Mouse (Mus musculus): ENCODE measurements around the gene Car4. TPM values are rescaled to one million over a fixed set of nuclear protein-coding genes. Genes with fewer than 3 reads are reported as not detected.

Gene Car4
- 5.5 and 7.1 TPM in 2 replicates for polyA plus RNA-seq (2015; fragmentation: Nextera tagmentation; extraction: Ambion mirVana)

DNA sequence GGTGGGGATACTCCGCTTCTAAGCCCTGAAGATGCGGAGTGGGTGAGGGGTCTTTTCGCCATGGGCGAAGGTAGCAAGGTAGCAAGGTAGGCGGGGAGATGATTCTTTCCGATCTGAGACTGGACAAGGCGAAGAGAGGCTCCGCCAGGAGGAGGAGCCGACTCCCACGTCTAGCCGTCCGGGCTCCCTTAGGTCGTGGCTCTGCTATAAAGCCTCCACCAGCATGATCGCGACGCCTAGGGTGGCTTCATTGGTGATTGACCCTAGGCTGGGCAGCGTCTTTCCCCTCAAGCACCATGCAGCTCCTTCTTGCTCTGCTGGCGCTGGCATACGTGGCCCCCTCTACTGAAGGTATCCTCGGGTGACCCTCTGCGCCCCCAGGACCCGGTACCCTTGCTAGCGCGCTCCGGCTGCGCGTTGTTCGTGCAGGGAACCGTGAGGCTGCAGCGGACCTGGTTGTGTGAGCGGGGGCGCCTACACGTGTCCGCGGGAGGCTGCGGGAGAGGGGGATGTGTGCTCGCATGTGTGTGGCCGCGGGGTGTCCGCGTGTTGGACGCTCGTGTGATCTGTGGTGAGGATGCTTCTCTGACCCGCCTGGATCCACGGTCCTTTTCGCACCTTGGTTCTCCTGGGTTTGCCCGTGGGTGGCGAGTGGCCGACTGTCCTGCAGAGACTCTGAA lies at the start of gene Car4:
Gene Car4, plus strand, starts transcription at position 196 of the 680 bp plus-strand sequence.
- H3K9ac ChIP-seq (ENCODE audit: low read depth, low read length) = peak within 1 kb of the TSS; percentile 23; the same call in 1 of the 2 replicates
- no peaks in the 10 kb centered on the region for H3K9me3 ChIP-seq (ENCODE audit: control insufficient read depth, low read length)
- no peak within 1 kb of the TSS for H3K27ac ChIP-seq (ENCODE audit: low read depth, low read length)
- peak within 1 kb of the TSS; percentile 41 for H3K4me3 ChIP-seq (ENCODE audit: low read length)
- under 1% methylated on average over 49 of the region's 49 CpGs for WGBS
- no peaks in the 10 kb centered on the region for H3K36me3 ChIP-seq (ENCODE audit: control insufficient read depth, insufficient read depth, low read length)
- peak within 1 kb of the TSS; percentile 74 for H3K4me2 ChIP-seq (ENCODE audit: low read length)
- H3K27me3 ChIP-seq (replicated peaks; ENCODE audit: control insufficient read depth, insufficient read depth, low read length) = peaks cover 22% of the 10 kb centered on the region
- ATAC-seq = no peak
- peaks cover 14% of the 10 kb centered on the region for H3K4me1 ChIP-seq (ENCODE audit: control insufficient read depth, insufficient read depth, low read depth, low read length)

DNA sequence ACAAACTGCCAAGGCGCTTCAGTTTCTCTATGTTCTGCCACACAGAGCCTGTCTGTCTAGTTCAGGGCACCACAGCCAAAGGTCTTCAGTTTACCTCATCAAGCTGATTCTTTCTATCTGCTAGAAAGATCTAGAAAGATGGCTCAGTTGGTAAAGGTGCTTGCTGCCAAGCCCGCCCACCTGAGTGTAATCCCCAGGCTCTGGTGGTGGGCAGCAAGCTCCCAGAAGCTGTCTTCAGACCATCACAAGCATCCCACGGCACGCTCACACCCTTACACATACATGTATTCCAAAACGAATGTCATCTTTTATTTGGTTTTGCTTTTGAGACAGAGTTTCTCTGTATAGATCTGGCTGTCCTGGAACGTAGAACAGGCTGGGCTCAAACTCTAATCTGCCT lies 49.1 kb upstream of the Car4 start:
- no peak overlapping the region for H3K4me3 ChIP-seq (ENCODE audit: low read length)
- H3K27ac ChIP-seq (ENCODE audit: low read depth, low read length) = no peak overlapping the region
- ATAC-seq = no peak
- WGBS = 97% methylated on average over 6 of the region's 6 CpGs
- no peaks in the 10 kb centered on the region for H3K27me3 ChIP-seq (replicated peaks; ENCODE audit: control insufficient read depth, insufficient read depth, low read length)
- peaks cover 41% of the 10 kb centered on the region for H3K36me3 ChIP-seq (ENCODE audit: control insufficient read depth, insufficient read depth, low read length)
- no peaks in the 10 kb centered on the region for H3K4me1 ChIP-seq (ENCODE audit: control insufficient read depth, insufficient read depth, low read depth, low read length)
- H3K9ac ChIP-seq (ENCODE audit: low read depth, low read length) = no peak overlapping the region
- H3K4me2 ChIP-seq (ENCODE audit: low read length) = no peak overlapping the region
- H3K9me3 ChIP-seq (ENCODE audit: control insufficient read depth, low read length) = no peaks in the 10 kb centered on the region

DNA sequence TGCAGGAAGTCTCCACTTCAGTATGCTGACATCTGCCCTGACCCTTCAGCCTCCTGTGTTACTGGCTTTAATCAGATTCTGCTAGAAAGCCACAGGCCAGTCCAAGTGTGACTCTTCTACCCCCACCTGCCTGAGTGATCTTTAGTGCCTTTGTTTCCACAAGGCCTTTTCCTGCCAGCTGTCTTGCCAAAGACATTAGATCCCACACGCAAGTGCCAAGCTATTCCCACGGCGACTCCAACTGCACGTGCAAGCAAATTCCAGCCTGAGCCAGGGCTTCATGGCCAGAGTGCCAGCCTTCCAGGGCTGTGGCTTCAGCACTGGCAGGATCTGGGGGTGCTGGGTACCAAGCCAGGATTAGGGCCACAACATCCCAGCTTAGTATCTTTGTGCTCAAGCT lies 47.2 kb upstream of the Car4 start:
- H3K27me3 ChIP-seq (replicated peaks; ENCODE audit: control insufficient read depth, insufficient read depth, low read length) = no peaks in the 10 kb centered on the region
- H3K9ac ChIP-seq (ENCODE audit: low read depth, low read length) = no peak overlapping the region
- no peak overlapping the region for H3K4me3 ChIP-seq (ENCODE audit: low read length)
- 61% methylated on average over 4 of the region's 4 CpGs for WGBS
- no peak for ATAC-seq
- H3K4me1 ChIP-seq (ENCODE audit: control insufficient read depth, insufficient read depth, low read depth, low read length) = peaks cover 9% of the 10 kb centered on the region
- peaks cover 33% of the 10 kb centered on the region for H3K36me3 ChIP-seq (ENCODE audit: control insufficient read depth, insufficient read depth, low read length)
- no peaks in the 10 kb centered on the region for H3K9me3 ChIP-seq (ENCODE audit: control insufficient read depth, low read length)
- H3K4me2 ChIP-seq (ENCODE audit: low read length) = no peak overlapping the region
- H3K27ac ChIP-seq (ENCODE audit: low read depth, low read length) = no peak overlapping the region

DNA sequence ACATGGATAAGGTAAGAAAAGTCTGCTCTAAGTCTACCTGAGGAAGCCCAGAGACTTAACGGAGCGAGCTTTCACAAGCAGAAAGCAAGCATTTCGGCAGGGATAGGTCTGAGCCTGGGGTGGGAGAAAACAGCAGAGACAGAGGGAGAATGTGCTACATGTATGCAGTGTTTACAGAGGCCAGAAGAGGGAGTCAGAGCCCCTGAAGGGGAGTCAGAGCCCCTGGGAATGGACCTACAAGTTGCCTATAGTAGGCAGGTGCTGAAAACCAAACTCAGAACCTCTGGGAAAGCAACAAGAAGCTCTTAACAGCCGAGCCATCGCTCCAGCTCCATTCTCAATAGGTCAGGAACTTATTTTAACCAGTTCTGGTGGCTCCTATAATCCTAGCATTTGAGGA lies 42.9 kb upstream of the Car4 start:
- Histone ChIP-seq H3K9me3 (ENCODE audit: control insufficient read depth, low read length) (no peaks in the 10 kb centered on the region), H3K36me3 (ENCODE audit: control insufficient read depth, insufficient read depth, low read length) (peaks cover 18% of the 10 kb centered on the region), H3K4me3 (ENCODE audit: low read length) (no peak overlapping the region), H3K27me3 (replicated peaks; ENCODE audit: control insufficient read depth, insufficient read depth, low read length) (no peaks in the 10 kb centered on the region), H3K4me2 (ENCODE audit: low read length) (no peak overlapping the region), H3K4me1 (ENCODE audit: control insufficient read depth, insufficient read depth, low read depth, low read length) (peaks cover 15% of the 10 kb centered on the region), H3K27ac (ENCODE audit: low read depth, low read length) (no peak overlapping the region), H3K9ac (ENCODE audit: low read depth, low read length) (no peak overlapping the region)
- 95% methylated on average over 5 of the region's 5 CpGs for WGBS
- ATAC-seq = no peak

DNA sequence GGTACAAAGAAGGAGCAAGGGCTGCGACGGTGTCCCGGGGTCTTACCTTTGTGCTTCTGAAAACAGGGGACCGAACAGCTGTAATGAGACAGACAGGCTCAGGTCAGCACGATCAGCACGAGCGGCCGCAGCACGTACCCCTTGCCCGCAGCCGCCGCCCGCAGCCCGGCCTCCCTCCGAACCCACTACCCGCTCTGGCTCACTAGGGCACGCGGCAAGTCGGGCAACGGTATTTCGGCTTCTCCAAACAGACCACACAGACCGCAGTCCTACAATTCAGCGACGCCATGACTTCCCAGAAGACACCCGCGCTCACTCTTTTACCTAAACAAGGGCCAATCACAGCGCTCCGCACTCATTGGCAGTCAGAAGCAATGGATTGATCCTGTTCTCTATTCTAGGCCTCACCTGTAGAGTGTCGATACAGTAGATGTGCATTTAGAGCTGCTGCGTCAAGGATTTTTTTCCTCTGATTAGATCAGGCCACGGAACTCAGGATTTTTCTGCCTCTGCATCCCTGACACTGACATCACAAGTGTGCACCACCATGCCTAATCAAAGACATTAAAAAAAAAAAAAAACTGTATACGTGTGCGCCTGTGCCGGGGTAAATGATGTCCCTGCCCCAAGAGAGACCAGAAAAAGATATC lies 41.4 kb upstream of the Car4 start, which contains the start of gene Znhit3:
Gene Znhit3, minus strand, starts transcription at position 314 of the 650 bp plus-strand sequence.
- Histone ChIP-seq H3K4me3 (ENCODE audit: low read length) (peak within 1 kb of the TSS; percentile 89), H3K9ac (ENCODE audit: low read depth, low read length) (peak within 1 kb of the TSS; percentile 79), H3K4me2 (ENCODE audit: low read length) (peak within 1 kb of the TSS; percentile 80), H3K4me1 (ENCODE audit: control insufficient read depth, insufficient read depth, low read depth, low read length) (peaks cover 15% of the 10 kb centered on the region), H3K9me3 (ENCODE audit: control insufficient read depth, low read length) (no peaks in the 10 kb centered on the region), H3K36me3 (ENCODE audit: control insufficient read depth, insufficient read depth, low read length) (peaks cover 6% of the 10 kb centered on the region), H3K27ac (ENCODE audit: low read depth, low read length) (peak within 1 kb of the TSS; percentile 50; the same call in 1 of the 2 replicates), H3K27me3 (replicated peaks; ENCODE audit: control insufficient read depth, insufficient read depth, low read length) (no peaks in the 10 kb centered on the region)
- ATAC-seq = peak; percentile 94
- WGBS = 3% methylated on average over 34 of the region's 34 CpGs

DNA sequence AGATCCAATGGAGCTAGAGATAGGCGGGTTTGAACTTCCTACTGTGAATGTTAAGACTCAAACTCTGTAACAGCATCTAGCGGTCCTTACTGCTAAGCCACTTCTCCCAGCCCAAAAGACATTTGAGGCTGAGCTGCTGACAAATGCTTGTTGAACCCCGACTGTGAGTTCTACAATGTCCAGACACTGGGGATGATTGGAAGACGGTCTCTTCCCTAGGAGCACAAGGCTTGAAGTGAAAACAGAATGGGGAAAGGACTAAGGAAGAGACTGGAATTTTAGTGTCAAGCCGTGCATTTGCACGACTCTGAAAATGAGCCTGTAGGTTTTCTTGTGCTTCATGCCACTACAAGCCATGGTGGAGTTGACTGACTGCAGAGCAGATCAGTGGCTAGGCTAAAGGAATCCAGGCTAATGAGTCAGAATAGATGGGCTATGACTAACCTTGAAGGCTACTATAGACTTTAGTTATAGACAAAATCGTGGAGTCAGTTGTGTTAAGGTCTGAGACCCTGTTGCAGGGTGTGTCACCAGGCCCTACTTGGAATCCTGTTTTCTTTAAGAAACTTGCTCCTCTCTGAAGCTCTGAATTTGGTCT lies 40.8 kb upstream of the Car4 start:
- H3K4me2 ChIP-seq (ENCODE audit: low read length) = peak overlapping the region; percentile 55
- no peaks in the 10 kb centered on the region for H3K9me3 ChIP-seq (ENCODE audit: control insufficient read depth, low read length)
- peak overlapping the region; percentile 57 for H3K9ac ChIP-seq (ENCODE audit: low read depth, low read length)
- no peaks in the 10 kb centered on the region for H3K27me3 ChIP-seq (replicated peaks; ENCODE audit: control insufficient read depth, insufficient read depth, low read length)
- WGBS = 61% methylated on average over 7 of the region's 7 CpGs
- peaks cover 15% of the 10 kb centered on the region for H3K4me1 ChIP-seq (ENCODE audit: control insufficient read depth, insufficient read depth, low read depth, low read length)
- no peak for ATAC-seq
- H3K4me3 ChIP-seq (ENCODE audit: low read length) = peak overlapping the region; percentile 89
- H3K36me3 ChIP-seq (ENCODE audit: control insufficient read depth, insufficient read depth, low read length) = peaks cover 2% of the 10 kb centered on the region; the same call in 1 of the 2 replicates
- no peak overlapping the region for H3K27ac ChIP-seq (ENCODE audit: low read depth, low read length)

DNA sequence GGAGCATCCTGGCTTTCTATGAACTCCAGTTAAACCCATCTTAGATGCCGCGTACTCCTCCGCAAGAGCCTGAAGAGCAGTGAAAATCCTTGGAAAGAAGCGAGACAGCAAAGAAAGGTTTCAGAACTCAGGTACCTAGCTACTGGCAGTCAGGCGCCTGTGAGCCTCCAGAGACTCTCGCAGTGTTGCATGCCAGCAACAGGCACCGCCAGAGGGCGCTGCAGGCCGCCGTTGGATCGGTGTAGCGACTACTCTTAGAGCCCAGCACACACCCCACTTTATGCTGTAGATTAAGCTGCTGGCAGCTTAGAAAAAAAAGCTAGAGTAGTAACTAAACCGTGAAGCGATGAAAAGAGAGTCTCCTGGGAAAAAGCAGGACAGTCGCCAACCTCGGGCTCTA lies 39.2 kb upstream of the Car4 start:
- Histone ChIP-seq H3K27me3 (replicated peaks; ENCODE audit: control insufficient read depth, insufficient read depth, low read length) (no peaks in the 10 kb centered on the region), H3K4me2 (ENCODE audit: low read length) (peak overlapping the region; percentile 46), H3K36me3 (ENCODE audit: control insufficient read depth, insufficient read depth, low read length) (no peaks in the 10 kb centered on the region), H3K27ac (ENCODE audit: low read depth, low read length) (no peak overlapping the region), H3K9me3 (ENCODE audit: control insufficient read depth, low read length) (no peaks in the 10 kb centered on the region), H3K9ac (ENCODE audit: low read depth, low read length) (0 out of 2 replicates have a peak overlapping the region, but pooled peaks have one; percentile 11), H3K4me1 (ENCODE audit: control insufficient read depth, insufficient read depth, low read depth, low read length) (peaks cover 15% of the 10 kb centered on the region), H3K4me3 (ENCODE audit: low read length) (0 out of 2 replicates have a peak overlapping the region, but pooled peaks have one; percentile 16)
- 6% methylated on average over 16 of the region's 16 CpGs for WGBS
- ATAC-seq = peak; percentile 81

DNA sequence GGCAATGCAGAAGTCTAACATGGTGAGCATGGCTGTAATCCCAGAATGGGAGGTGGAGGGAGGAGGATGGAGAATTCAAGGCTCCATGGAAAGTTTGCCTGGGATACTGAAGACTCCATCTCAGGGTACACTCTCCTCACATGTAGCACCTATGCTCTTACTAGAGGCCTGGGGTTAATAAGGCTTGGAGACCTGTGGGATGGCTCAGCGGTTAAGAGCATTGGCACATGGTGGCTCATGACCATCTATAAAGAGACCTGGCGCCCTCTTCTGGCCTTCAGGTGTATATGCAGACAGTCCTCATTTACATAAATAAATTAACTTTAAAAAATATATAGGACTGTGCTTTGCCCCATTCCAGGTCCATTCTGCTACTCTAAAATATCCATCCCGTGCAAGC lies 38.3 kb upstream of the Car4 start:
- no peak for ATAC-seq
- Histone ChIP-seq H3K27me3 (replicated peaks; ENCODE audit: control insufficient read depth, insufficient read depth, low read length) (no peaks in the 10 kb centered on the region), H3K4me2 (ENCODE audit: low read length) (no peak overlapping the region), H3K9me3 (ENCODE audit: control insufficient read depth, low read length) (no peaks in the 10 kb centered on the region), H3K36me3 (ENCODE audit: control insufficient read depth, insufficient read depth, low read length) (no peaks in the 10 kb centered on the region), H3K27ac (ENCODE audit: low read depth, low read length) (no peak overlapping the region), H3K4me3 (ENCODE audit: low read length) (no peak overlapping the region), H3K4me1 (ENCODE audit: control insufficient read depth, insufficient read depth, low read depth, low read length) (peaks cover 15% of the 10 kb centered on the region), H3K9ac (ENCODE audit: low read depth, low read length) (no peak overlapping the region)
- WGBS = 38% methylated on average over 3 of the region's 3 CpGs

DNA sequence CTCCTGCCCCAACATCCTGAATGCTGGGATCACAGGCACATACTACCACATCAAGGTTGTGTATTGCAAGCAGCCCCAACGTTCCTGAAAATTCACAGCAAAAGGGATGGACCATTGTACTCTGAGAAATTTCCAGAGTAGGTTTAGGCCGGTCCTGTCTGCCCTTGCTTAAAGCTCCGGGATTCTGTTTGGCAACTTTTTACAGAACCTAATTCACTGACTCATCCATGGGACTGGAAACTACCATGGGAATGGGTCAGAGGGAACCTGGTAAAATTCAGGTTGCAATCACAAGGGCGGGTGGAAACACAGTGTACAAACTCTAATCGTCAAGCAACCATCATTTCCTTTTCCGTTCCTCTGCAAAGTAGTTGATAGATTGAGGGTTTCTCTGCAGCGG lies 37.6 kb upstream of the Car4 start:
- no peak for ATAC-seq
- 75% methylated on average over 7 of the region's 7 CpGs for WGBS
- Histone ChIP-seq H3K4me2 (ENCODE audit: low read length) (no peak overlapping the region), H3K9ac (ENCODE audit: low read depth, low read length) (no peak overlapping the region), H3K4me3 (ENCODE audit: low read length) (no peak overlapping the region), H3K27ac (ENCODE audit: low read depth, low read length) (no peak overlapping the region), H3K27me3 (replicated peaks; ENCODE audit: control insufficient read depth, insufficient read depth, low read length) (no peaks in the 10 kb centered on the region), H3K36me3 (ENCODE audit: control insufficient read depth, insufficient read depth, low read length) (no peaks in the 10 kb centered on the region), H3K4me1 (ENCODE audit: control insufficient read depth, insufficient read depth, low read depth, low read length) (peaks cover 11% of the 10 kb centered on the region), H3K9me3 (ENCODE audit: control insufficient read depth, low read length) (no peaks in the 10 kb centered on the region)

All from hindbrain, embryonic 16.5 days (tissue).